Mouse (Mus musculus) forebrain, postnatal 0 days (tissue): ENCODE data around the gene Ppbp. TPM values are rescaled to one million over a fixed set of nuclear protein-coding genes. Genes with fewer than 3 reads are reported as not detected.

Experiments
- ATAC-seq: fragments of 200-750 bp; cut with Nextera tagmentation; 2 replicates; pipeline ENCODE4 v1.8.0; 2017; ENCODE audit warnings: mild to moderate bottlenecking, moderate library complexity
- DNase-seq: peaks from one replicate; pipeline ENCODE4 v3.0.0-alpha.2; 2015
- H3K27ac ChIP-seq: fragments of 300-500 bp; sonication (generic); 2 replicates; pipeline ENCODE4 v1.5.1; 2014; ENCODE audit warnings: low read depth, mild to moderate bottlenecking, antibody characterized with exemption, low read length, moderate library complexity, mixed read lengths
- H3K27me3 ChIP-seq: fragments of 300-500 bp; sonication (generic); 2 replicates; pipeline ENCODE4 v1.6.1; 2014; ENCODE audit warnings: mild to moderate bottlenecking, low read length, mixed read lengths; ENCODE audit not compliant: insufficient read depth
- H3K36me3 ChIP-seq: fragments of 300-500 bp; sonication (generic); 2 replicates; pipeline ENCODE4 v1.6.1; 2014; ENCODE audit warnings: mild to moderate bottlenecking, moderate library complexity; ENCODE audit not compliant: insufficient read depth
- H3K4me1 ChIP-seq: fragments of 300-500 bp; sonication (generic); 2 replicates; pipeline ENCODE4 v1.6.1; 2014; ENCODE audit warnings: antibody characterized with exemption; ENCODE audit not compliant: insufficient read depth
- H3K4me2 ChIP-seq: fragments of 300-500 bp; sonication (generic); 2 replicates; pipeline ENCODE4 v1.6.1; 2014; ENCODE audit warnings: low read depth, mild to moderate bottlenecking, moderate library complexity
- H3K4me3 ChIP-seq: fragments of 300-500 bp; sonication (generic); 2 replicates; pipeline ENCODE4 v1.5.1; 2014; ENCODE audit warnings: low read depth, low read length, mixed read lengths
- H3K9ac ChIP-seq: fragments of 300-500 bp; sonication (generic); 2 replicates; pipeline ENCODE4 v1.6.1; 2014; ENCODE audit warnings: mild to moderate bottlenecking
- H3K9me3 ChIP-seq: fragments of 300-500 bp; sonication (generic); 2 replicates; pipeline ENCODE4 v1.6.1; 2016; ENCODE audit warnings: low read length
- CTCF ChIP-seq: sonication (generic); IDR thresholded peaks from 2 replicates; pipeline ENCODE4 v1.5.1; 2016; ENCODE audit warnings: antibody characterized with exemption, control low read depth, low read depth
- WGBS: fragments of 180-500 bp; shearing (Covaris S2); extraction: QIAGEN DNeasy Blood & Tissue Kit; methylation state at CpG from one replicate; pipeline ENCODE4 v1.1.7; 2014; 5-methylcytosine and 5-hydroxymethylcytosine counted together
- polyA plus RNA-seq: library from polyadenylated mRNA; unstranded; fragments of >200 nt; fragmentation: Nextera tagmentation; extraction: Ambion mirVana; gene quantifications from 2 replicates; pipeline ENCODE4 v1.2.1, GENCODE M21; 2015
- total RNA-seq: library from RNA; depleted of rRNA; stranded (reverse); fragments of >200 nt; gene quantifications from 2 replicates; pipeline ENCODE4 v1.2.3, GENCODE M21; 2014

Gene Ppbp
- total and polyA plus RNA-seq, 2 experiments from 2014 or later = 0.28 to 0.43 TPM

DNA sequence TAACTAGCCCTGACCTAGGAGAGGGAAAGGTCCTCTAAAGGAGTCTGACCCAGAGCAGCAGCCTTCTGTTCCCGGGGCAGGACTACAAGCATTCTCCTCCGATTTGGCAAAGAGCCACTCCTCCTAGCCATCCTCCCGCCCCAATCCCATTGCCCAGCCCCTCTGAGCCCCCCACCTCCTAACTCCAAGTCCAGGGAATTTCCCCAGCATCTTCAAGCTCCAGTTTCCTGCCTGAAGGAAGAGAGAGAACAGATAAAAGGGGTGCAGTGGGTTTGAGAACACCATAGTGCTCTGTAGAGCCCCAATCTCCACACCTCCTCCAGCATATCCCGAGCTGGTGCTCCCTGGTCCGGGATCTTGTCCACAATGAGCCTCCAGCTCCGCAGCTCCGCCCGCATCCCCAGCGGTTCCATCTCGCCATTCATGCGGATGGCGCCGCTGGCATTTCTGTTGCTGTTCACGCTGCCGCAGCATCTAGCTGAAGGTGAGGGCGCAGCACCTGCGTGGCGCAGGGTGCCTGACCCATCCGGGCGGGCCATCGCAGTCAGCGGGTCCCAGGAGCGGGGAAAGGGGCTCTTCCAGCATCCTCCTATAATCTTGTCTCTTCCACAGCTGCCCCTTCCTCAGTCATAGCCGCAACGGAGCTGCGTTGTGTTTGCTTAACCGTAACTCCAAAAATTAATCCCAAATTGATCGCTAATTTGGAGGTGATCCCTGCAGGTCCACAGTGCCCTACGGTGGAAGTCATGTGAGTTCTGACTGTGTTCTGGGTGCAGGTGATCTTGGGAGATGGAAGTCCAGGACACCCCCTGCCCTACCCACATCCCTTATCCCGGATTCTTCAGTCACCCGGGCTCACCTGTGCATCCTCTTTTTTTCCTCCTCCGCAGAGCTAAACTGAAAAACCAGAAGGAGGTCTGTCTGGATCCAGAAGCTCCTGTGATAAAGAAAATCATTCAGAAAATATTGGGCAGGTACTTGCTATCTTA lies 8.9 kb upstream of the Ppbp start, which contains the start of gene Cxcl5:
Gene Cxcl5, plus strand, starts transcription at position 284 of the 989 bp plus-strand sequence.
- DNase-seq (peak; percentile 52), ATAC-seq (peak; percentile 56)
- Histone ChIP-seq H3K36me3 (no peaks in the 10 kb centered on the region), H3K4me2 (peak within 1 kb of the TSS; percentile 87), H3K9ac (peak within 1 kb of the TSS; percentile 55), H3K4me3 (peak within 1 kb of the TSS; percentile 49), H3K27ac (no peak within 1 kb of the TSS), H3K27me3 (peaks cover 6% of the 10 kb centered on the region; the same call in 1 of the 2 replicates), H3K4me1 (0 out of 2 replicates have a peak, but pooled peaks cover 3% of the 10 kb centered on the region), H3K9me3 (no peaks in the 10 kb centered on the region)
- TF ChIP-seq CTCF = no peak
- 3% methylated on average over 32 of the region's 32 CpGs for WGBS

DNA sequence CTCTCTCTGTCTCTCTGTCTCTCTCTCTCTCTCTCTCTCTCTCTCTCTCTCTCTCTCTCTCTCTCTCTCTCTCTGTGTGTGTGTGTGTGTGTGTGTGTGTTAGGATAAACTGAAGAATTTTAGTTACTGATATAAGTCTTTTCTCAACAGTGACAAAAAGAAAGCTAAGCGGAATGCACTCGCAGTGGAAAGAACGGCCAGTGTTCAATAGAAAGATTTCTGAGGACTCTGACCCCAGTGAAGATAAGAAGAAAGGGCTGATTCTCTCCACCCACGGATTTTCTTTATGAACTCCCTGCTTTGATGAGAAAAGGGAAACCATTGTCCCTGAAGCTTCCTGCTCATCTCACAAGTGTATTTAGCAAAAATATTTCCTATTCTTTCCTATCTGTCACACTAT lies 8.0 kb upstream of the Ppbp start:
- H3K36me3 ChIP-seq = no peaks in the 10 kb centered on the region
- peaks cover 6% of the 10 kb centered on the region; the same call in 1 of the 2 replicates for H3K27me3 ChIP-seq
- TF ChIP-seq CTCF = no peak
- no peaks in the 10 kb centered on the region for H3K9me3 ChIP-seq
- WGBS = 53% methylated on average over 4 of the region's 4 CpGs
- no peak for DNase-seq
- H3K4me2 ChIP-seq = no peak overlapping the region
- 0 out of 2 replicates have a peak, but pooled peaks cover 3% of the 10 kb centered on the region for H3K4me1 ChIP-seq
- no peak overlapping the region for H3K27ac ChIP-seq
- no peak for ATAC-seq
- H3K9ac ChIP-seq = no peak overlapping the region
- no peak overlapping the region for H3K4me3 ChIP-seq

DNA sequence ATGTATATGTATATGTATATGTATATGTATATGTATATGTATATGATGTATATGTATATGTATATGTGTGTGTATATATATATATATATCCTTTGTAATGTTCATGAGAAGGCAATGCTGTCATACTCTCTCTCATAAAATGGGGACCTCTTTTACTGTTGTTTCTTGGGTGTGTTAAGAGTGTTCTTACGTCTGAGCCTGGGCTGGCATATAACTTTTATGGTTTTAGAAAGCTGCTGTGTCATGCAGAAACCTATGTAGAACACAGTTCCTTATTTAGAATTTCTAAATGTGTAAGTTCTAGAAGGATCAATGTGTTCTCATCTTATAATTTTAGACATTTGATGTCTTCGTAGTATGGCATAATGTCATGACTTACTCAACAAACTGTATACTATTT lies 7.5 kb upstream of the Ppbp start:
- Histone ChIP-seq H3K9ac (no peak overlapping the region), H3K4me1 (0 out of 2 replicates have a peak, but pooled peaks cover 3% of the 10 kb centered on the region)
- no peak for DNase-seq

DNA sequence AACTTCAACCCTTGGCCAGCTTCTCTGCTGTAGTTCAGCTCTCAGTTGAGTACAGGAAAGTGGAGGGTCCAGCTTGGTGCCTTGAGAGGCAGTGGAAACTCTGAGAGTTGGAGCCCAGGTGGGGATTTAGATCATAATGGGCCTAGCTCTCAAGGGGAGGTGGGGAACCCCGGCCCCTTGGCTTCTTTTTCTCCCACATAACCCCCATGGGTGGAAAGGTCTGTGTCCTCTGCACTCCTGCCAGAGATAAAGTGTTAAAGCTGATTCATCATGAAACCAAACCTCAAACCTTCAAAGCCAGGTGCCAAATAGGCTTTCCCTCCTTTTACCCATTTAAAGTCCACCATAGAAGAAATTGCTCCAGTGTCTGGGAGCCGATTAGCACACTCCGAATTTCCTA lies 6.5 kb upstream of the Ppbp start:
- Histone ChIP-seq H3K27ac (no peak overlapping the region), H3K4me1 (0 out of 2 replicates have a peak, but pooled peaks cover 3% of the 10 kb centered on the region), H3K36me3 (no peaks in the 10 kb centered on the region), H3K9ac (no peak overlapping the region), H3K4me3 (no peak overlapping the region), H3K27me3 (peaks cover 6% of the 10 kb centered on the region; the same call in 1 of the 2 replicates), H3K4me2 (no peak overlapping the region), H3K9me3 (no peaks in the 10 kb centered on the region)
- no peak for ATAC-seq
- 90% methylated on average over 3 of the region's 3 CpGs for WGBS
- TF ChIP-seq CTCF = no peak
- no peak for DNase-seq

More for the DNA sequence above, 7.5 kb upstream of the Ppbp start:
- no peak for TF ChIP-seq CTCF
- H3K36me3 ChIP-seq = no peaks in the 10 kb centered on the region
- WGBS = 95% methylated on average over 2 of the region's 2 CpGs
- ATAC-seq = no peak
- peaks cover 6% of the 10 kb centered on the region; the same call in 1 of the 2 replicates for H3K27me3 ChIP-seq
- no peak overlapping the region for H3K4me3 ChIP-seq
- no peak overlapping the region for H3K27ac ChIP-seq
- no peak overlapping the region for H3K4me2 ChIP-seq
- H3K9me3 ChIP-seq = no peaks in the 10 kb centered on the region

DNA sequence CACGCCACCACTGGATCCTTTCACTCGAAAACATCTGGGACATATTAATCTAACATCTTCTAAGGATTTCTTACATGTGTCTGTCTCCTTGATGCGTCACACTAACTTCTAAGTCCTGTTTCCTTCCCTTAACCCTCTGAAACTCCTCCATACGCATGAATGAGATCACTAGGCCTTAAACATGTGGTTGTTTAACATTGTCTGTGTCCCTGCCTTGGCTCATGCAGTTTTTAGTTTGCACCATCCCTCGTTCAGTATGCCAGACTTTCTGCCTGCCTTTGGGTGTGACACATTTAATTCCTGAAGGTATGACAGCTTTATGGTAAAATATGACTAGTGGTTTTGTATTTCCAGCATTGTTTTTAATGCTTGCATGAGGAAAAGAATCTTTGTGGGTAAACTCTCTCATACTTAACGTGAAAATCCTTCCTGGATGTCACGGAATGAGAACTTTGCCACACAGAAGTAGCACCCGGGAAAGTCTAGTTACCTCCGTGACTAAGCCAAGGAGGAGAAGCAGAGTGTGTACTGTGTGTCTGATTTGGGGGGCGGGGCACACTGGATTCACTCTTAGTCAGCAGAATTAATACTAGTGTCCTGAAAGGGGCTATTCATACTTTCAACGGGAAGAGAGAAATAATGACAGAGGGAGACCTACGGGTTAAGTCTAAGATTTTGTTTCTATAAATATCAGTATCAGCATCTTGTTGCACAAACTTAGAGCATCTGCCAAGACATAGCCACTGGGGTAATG lies 4.2 kb upstream of the Ppbp start:
- Histone ChIP-seq H3K4me3 (no peak overlapping the region), H3K4me2 (no peak overlapping the region), H3K27ac (no peak overlapping the region), H3K9me3 (no peaks in the 10 kb centered on the region), H3K9ac (no peak overlapping the region), H3K27me3 (peaks cover 2% of the 10 kb centered on the region; the same call in 1 of the 2 replicates), H3K36me3 (no peaks in the 10 kb centered on the region), H3K4me1 (0 out of 2 replicates have a peak, but pooled peaks cover 3% of the 10 kb centered on the region)
- 77% methylated on average over 12 of the region's 12 CpGs for WGBS
- DNase-seq (no peak), ATAC-seq (no peak)
- TF ChIP-seq CTCF = no peak

DNA sequence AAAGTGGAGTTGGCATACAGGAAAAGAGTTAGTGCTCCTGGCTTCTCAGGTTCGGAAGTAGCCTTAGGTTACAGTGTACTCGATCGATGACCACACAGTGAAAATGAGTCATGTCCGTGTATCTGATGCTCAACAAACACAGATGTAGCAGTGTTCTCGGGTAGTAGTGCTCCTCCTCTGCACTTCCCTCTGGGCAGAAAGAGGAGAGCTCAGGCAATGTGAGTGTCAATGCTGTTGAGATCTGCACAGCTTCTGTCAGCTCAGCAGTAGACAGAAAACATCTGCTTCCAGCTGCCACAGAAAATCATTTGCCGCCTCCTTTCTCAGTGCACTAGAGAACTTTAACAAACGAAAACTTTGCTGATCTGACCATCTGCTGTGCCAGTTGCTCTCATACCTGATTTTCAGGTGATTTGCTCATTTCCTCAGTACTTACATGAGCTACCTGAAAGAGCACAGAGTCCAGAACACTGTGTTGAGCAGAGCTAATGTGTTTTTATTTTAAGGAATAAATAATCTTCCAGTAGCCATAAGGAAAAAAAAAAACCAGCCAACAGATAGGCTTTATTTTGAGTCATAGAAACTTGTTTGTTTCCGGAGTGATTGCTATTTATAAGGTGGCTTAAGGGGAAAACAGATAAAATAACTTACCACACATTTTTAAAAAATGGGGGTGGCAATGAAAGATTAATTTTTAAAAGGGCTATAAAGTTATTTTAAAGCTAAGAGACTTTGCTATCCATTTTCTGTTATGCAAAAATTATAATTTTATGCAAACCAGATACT lies 2.3 kb upstream of the Ppbp start:
- DNase-seq = no peak
- whole genome bisulfite sequencing = 79% methylated on average over 8 of the region's 8 CpGs

More for the DNA sequence above, 2.3 kb upstream of the Ppbp start:
- no peak overlapping the region for H3K4me2 ChIP-seq
- no peak for TF ChIP-seq CTCF
- H3K4me1 ChIP-seq = no peaks in the 10 kb centered on the region
- no peak overlapping the region for H3K27ac ChIP-seq
- H3K27me3 ChIP-seq = no peaks in the 10 kb centered on the region; the same call in 1 of the 2 replicates
- ATAC-seq = no peak
- no peak overlapping the region for H3K9ac ChIP-seq
- H3K4me3 ChIP-seq = no peak overlapping the region
- no peaks in the 10 kb centered on the region for H3K36me3 ChIP-seq
- H3K9me3 ChIP-seq = no peaks in the 10 kb centered on the region
